8 mouse cellular contexts compared by ENCODE assay signal in genomic region chr9:107570016-107570415, GRCm38 (mm10). TPM values are rescaled to one million over a fixed set of nuclear protein-coding genes. Genes with fewer than 3 reads are reported as not detected.
DNase-seq lines count a peak whose midpoint lies in the region; ATAC-seq and TF ChIP-seq lines count a peak whose summit lies in the region.

No protein-coding gene starts in this region.

- peak overlapping the region; percentile 87 to 92; a peak in 3 of 4 replicates for H3K27ac ChIP-seq in heart, embryonic 14.5 days (replicated peaks in 1 of 2; ENCODE audit: control insufficient read depth in 1 of 2, insufficient read depth in 1 of 2, low read depth in 2 of 2, low read length in 2 of 2)
- H3K27ac ChIP-seq in heart, postnatal 0 days (ENCODE audit: low read depth), result peak overlapping the region; percentile 90
- peak overlapping the region; percentile 87 for H3K27ac ChIP-seq in liver, postnatal 0 days (ENCODE audit: low read depth)

- H3K4me3 ChIP-seq in heart, embryonic 14.5 days (ENCODE audit: control insufficient read depth in 1 of 2, insufficient read depth in 1 of 2, low read depth in 1 of 2, low read length in 2 of 2), result peak overlapping the region; percentile 77 to 88
- H3K4me3 ChIP-seq in G1E (ENCODE audit: low read depth, low read length), result peak overlapping the region; percentile 79
- peak overlapping the region; percentile 76 for H3K4me3 ChIP-seq in heart, postnatal 0 days (ENCODE audit: low read depth, low read length)
- H3K4me3 ChIP-seq in liver, postnatal 0 days (ENCODE audit: low read depth, low read length), result peak overlapping the region; percentile 94

- no peak for TF ChIP-seq EP300 in heart, postnatal 0 days (IDR thresholded peaks at IDR 0.05; ENCODE audit: low read depth)
- no peak for TF ChIP-seq EP300 in liver, postnatal 0 days (IDR thresholded peaks at IDR 0.05; ENCODE audit: low read depth)

- peak overlapping the region; percentile 92 for H3K9ac ChIP-seq in heart, embryonic 14.5 days (ENCODE audit: low read length)
- H3K9ac ChIP-seq in heart, postnatal 0 days (replicated peaks; ENCODE audit: low read depth, low read length), result peak overlapping the region; percentile 77
- H3K9ac ChIP-seq in liver, postnatal 0 days (replicated peaks), result peak overlapping the region; percentile 86

- H3K4me1 ChIP-seq in heart, embryonic 14.5 days (ENCODE audit: control insufficient read depth in 2 of 2, insufficient read depth in 2 of 2, low read length in 2 of 2), result peaks cover 32 to 48% of the 10 kb centered on the region in 2 experiments
- peaks cover 83% of the 10 kb centered on the region for H3K4me1 ChIP-seq in G1E (ENCODE audit: insufficient read depth, low read depth, low read length)
- H3K4me1 ChIP-seq in heart, postnatal 0 days (ENCODE audit: control insufficient read depth, insufficient read depth), result peaks cover 21% of the 10 kb centered on the region
- peaks cover 61% of the 10 kb centered on the region for H3K4me1 ChIP-seq in liver, postnatal 0 days (ENCODE audit: insufficient read depth)

- TF ChIP-seq CTCF in G1E (IDR thresholded peaks at IDR 0.05; ENCODE audit: low read depth, low read length), result no peak
- TF ChIP-seq CTCF in heart, postnatal 0 days (IDR thresholded peaks at IDR 0.05; ENCODE audit: low read depth), result no peak; the same call in 1 of the 2 replicates
- no peak for TF ChIP-seq CTCF in liver, postnatal 0 days (IDR thresholded peaks at IDR 0.05; ENCODE audit: low read depth)

- ATAC-seq in heart, embryonic 14.5 days (ENCODE audit: insufficient number of reproducible peaks, insufficient read depth, low FRiP score, low read depth), result no peak
- ATAC-seq in G1E (ENCODE audit: extremely low read depth, insufficient number of reproducible peaks, low FRiP score, poor library complexity, severe bottlenecking), result no peak
- no peak for ATAC-seq in heart, postnatal 0 days (ENCODE audit: insufficient read depth, low read depth)
- no peak for ATAC-seq in liver, postnatal 0 days

- peak overlapping the region; percentile 97 for H3K4me2 ChIP-seq in heart, embryonic 14.5 days (ENCODE audit: low read length)
- peak overlapping the region; percentile 76 for H3K4me2 ChIP-seq in heart, postnatal 0 days (ENCODE audit: low read depth, low read length)
- H3K4me2 ChIP-seq in liver, postnatal 0 days (ENCODE audit: low read depth, low read length), result peak overlapping the region; percentile 90

- H3K9me3 ChIP-seq in heart, embryonic 14.5 days (ENCODE audit: control insufficient read depth, low read length), result no peaks in the 10 kb centered on the region
- no peaks in the 10 kb centered on the region for H3K9me3 ChIP-seq in G1E (replicated peaks)
- H3K9me3 ChIP-seq in heart, postnatal 0 days (replicated peaks; ENCODE audit: control insufficient read depth, low read length), result no peaks in the 10 kb centered on the region
- no peaks in the 10 kb centered on the region for H3K9me3 ChIP-seq in liver, postnatal 0 days (ENCODE audit: low read length)

- intact Hi-C loops in heart, postnatal 14 days (cut with DNase I), result no loop called here

- no peaks in the 10 kb centered on the region for H3K27me3 ChIP-seq in heart, embryonic 14.5 days (ENCODE audit: control insufficient read depth, insufficient read depth, low read length)
- no peaks in the 10 kb centered on the region for H3K27me3 ChIP-seq in G1E (ENCODE audit: insufficient read depth, low read length)
- H3K27me3 ChIP-seq in heart, postnatal 0 days (ENCODE audit: control insufficient read depth, insufficient read depth, low read length), result no peaks in the 10 kb centered on the region
- no peaks in the 10 kb centered on the region for H3K27me3 ChIP-seq in liver, postnatal 0 days (ENCODE audit: insufficient read depth, low read length)

- H3K36me3 ChIP-seq in heart, embryonic 14.5 days (ENCODE audit: control insufficient read depth, insufficient read depth, low read length), result peaks cover 59% of the 10 kb centered on the region
- peaks cover 58% of the 10 kb centered on the region for H3K36me3 ChIP-seq in G1E (replicated peaks)
- H3K36me3 ChIP-seq in heart, postnatal 0 days (replicated peaks; ENCODE audit: control insufficient read depth, insufficient read depth, low read length), result peaks cover 27% of the 10 kb centered on the region
- H3K36me3 ChIP-seq in liver, postnatal 0 days (replicated peaks; ENCODE audit: insufficient read depth, low read length), result peaks cover 13% of the 10 kb centered on the region

- DNase-seq in heart, postnatal 14 days, result no peak
- DNase-seq in G1E (ENCODE audit: low spot score), result no peak
- DNase-seq in heart, postnatal 0 days (ENCODE audit: low spot score), result no peak
- no peak for DNase-seq in liver, postnatal 0 days
- DNase-seq in right cerebral cortex, postnatal 25 days, result no peak
- no peak for DNase-seq in thymus, adult 18-20 months
- DNase-seq in ovary, postnatal 36 days (ENCODE audit: low spot score), result no peak

- 51% methylated on average over 13 of the region's 13 CpGs for WGBS in heart, embryonic 14.5 days
- WGBS in heart, postnatal 0 days, result 52% methylated on average over 13 of the region's 13 CpGs
- 50% methylated on average over 13 of the region's 13 CpGs for WGBS in liver, postnatal 0 days (ENCODE audit: insufficient replicate concordance)

RNA-seq across cellular contexts. Expression of gene Hyal2, which starts 2.3 kb away (rescaled TPM):
- polyA plus RNA-seq in heart, embryonic 14.5 days (2014; fragmentation: Nextera tagmentation; extraction: Ambion mirVana), result 94.1 and 103 TPM in 2 replicates
- total RNA-seq in heart, postnatal 14 days (2021), result 10 to 100 TPM; 35.8 to 43.1 TPM
- 11.7 and 16.8 TPM in 2 replicates for total RNA-seq in G1E (2014; fragmentation: Nextera tagmentation)
- total RNA-seq in G1E (2017), result 4.2 and 5.5 TPM in 2 replicates
- polyA plus RNA-seq in G1E (2012), result 28.9 and 33.9 TPM in 2 replicates
- 67.8 and 97.3 TPM in 2 replicates for total RNA-seq in heart, postnatal 0 days (2014; rRNA removed; ENCODE audit: low replicate concordance)
- polyA plus RNA-seq in heart, postnatal 0 days (2015; fragmentation: Nextera tagmentation; extraction: Ambion mirVana), result 58.6 and 60.5 TPM in 2 replicates
- 53.9 and 54.5 TPM in 2 replicates for polyA plus RNA-seq in liver, postnatal 0 days (2015; fragmentation: Nextera tagmentation; extraction: Ambion mirVana)

RNA-seq across cellular contexts. Expression of gene Hyal1, which starts 6.7 kb away (rescaled TPM):
- 4.4 and 4.6 TPM in 2 replicates for polyA plus RNA-seq in heart, embryonic 14.5 days (2014; fragmentation: Nextera tagmentation; extraction: Ambion mirVana)
- total RNA-seq in heart, postnatal 14 days (2021), result 1 to 10 TPM; 3.9 to 5.2 TPM
- total RNA-seq in G1E (2014; fragmentation: Nextera tagmentation) (6.6 and 7.3 TPM in 2 replicates), G1E (2017) (1.9 and 2.3 TPM in 2 replicates)
- polyA plus RNA-seq in G1E (2012), result 1.4 and 2.2 TPM in 2 replicates
- 14.0 and 21.3 TPM in 2 replicates for total RNA-seq in heart, postnatal 0 days (2014; rRNA removed; ENCODE audit: low replicate concordance)
- polyA plus RNA-seq in heart, postnatal 0 days (2015; fragmentation: Nextera tagmentation; extraction: Ambion mirVana), result 5.7 and 6.0 TPM in 2 replicates
- polyA plus RNA-seq in liver, postnatal 0 days (2015; fragmentation: Nextera tagmentation; extraction: Ambion mirVana), result 2.5 and 3.3 TPM in 2 replicates

RNA-seq across cellular contexts. Expression of gene Tusc2, which starts 7.0 kb away (rescaled TPM):
- polyA plus RNA-seq in heart, embryonic 14.5 days (2014; fragmentation: Nextera tagmentation; extraction: Ambion mirVana), result 49.0 and 53.0 TPM in 2 replicates
- total RNA-seq in heart, postnatal 14 days (2021), result 10 to 100 TPM; 27.5 to 27.9 TPM
- 30.4 and 33.1 TPM in 2 replicates for total RNA-seq in G1E (2014; fragmentation: Nextera tagmentation)
- 16.0 and 21.3 TPM in 2 replicates for total RNA-seq in G1E (2017)
- 24.4 and 45.3 TPM in 2 replicates for polyA plus RNA-seq in G1E (2012)
- total RNA-seq in heart, postnatal 0 days (2014; rRNA removed; ENCODE audit: low replicate concordance), result 38.6 and 51.2 TPM in 2 replicates
- polyA plus RNA-seq in heart, postnatal 0 days (2015; fragmentation: Nextera tagmentation; extraction: Ambion mirVana), result 37.0 and 38.8 TPM in 2 replicates
- polyA plus RNA-seq in liver, postnatal 0 days (2015; fragmentation: Nextera tagmentation; extraction: Ambion mirVana), result 34.3 and 35.9 TPM in 2 replicates

RNA-seq across cellular contexts. Expression of gene Naa80, which starts 8.7 kb away (rescaled TPM):
- 10.0 and 14.9 TPM in 2 replicates for polyA plus RNA-seq in heart, embryonic 14.5 days (2014; fragmentation: Nextera tagmentation; extraction: Ambion mirVana)
- 10 to 100 TPM; 15.5 to 16.6 TPM for total RNA-seq in heart, postnatal 14 days (2021)
- total RNA-seq in G1E (2014; fragmentation: Nextera tagmentation), result 17.1 and 17.4 TPM in 2 replicates
- 13.1 and 14.6 TPM in 2 replicates for total RNA-seq in G1E (2017)
- polyA plus RNA-seq in G1E (2012), result 53.5 and 53.8 TPM in 2 replicates
- total RNA-seq in heart, postnatal 0 days (2014; rRNA removed; ENCODE audit: low replicate concordance), result 28.4 and 58.8 TPM in 2 replicates
- 14.5 and 17.5 TPM in 2 replicates for polyA plus RNA-seq in heart, postnatal 0 days (2015; fragmentation: Nextera tagmentation; extraction: Ambion mirVana)
- polyA plus RNA-seq in liver, postnatal 0 days (2015; fragmentation: Nextera tagmentation; extraction: Ambion mirVana), result 10.4 and 11.6 TPM in 2 replicates

RNA-seq across cellular contexts. Expression of gene Hyal3, which starts 10.6 kb away (rescaled TPM):
- polyA plus RNA-seq in heart, embryonic 14.5 days (2014; fragmentation: Nextera tagmentation; extraction: Ambion mirVana), result 0.46 and 0.53 TPM in 2 replicates
- under 1 TPM; 0.31 to 0.49 TPM for total RNA-seq in heart, postnatal 14 days (2021)
- total RNA-seq in G1E (2014; fragmentation: Nextera tagmentation) (4.6 and 7.7 TPM in 2 replicates), G1E (2017) (1.1 and 1.4 TPM in 2 replicates)
- polyA plus RNA-seq in G1E (2012), result 0.29 and 0.53 TPM in 2 replicates
- total RNA-seq in heart, postnatal 0 days (2014; rRNA removed; ENCODE audit: low replicate concordance), result 0.65 and 0.66 TPM in 2 replicates
- polyA plus RNA-seq in heart, postnatal 0 days (2015; fragmentation: Nextera tagmentation; extraction: Ambion mirVana), result 0.29 and 0.44 TPM in 2 replicates
- polyA plus RNA-seq in liver, postnatal 0 days (2015; fragmentation: Nextera tagmentation; extraction: Ambion mirVana), result 0.65 and 0.86 TPM in 2 replicates
